Mouse (Mus musculus): Measurements from ENCODE around the gene Clcn1. TPM values are rescaled to one million over a fixed set of nuclear protein-coding genes. Genes with fewer than 3 reads are reported as not detected.
A peak's percentile ranks its signal among the peaks of the same experiment; 100 is the strongest.

Gene Clcn1
- polyA plus RNA-seq, 1 experiment from 2014 or later: 0.67 TPM

- WGBS: 68% methylated on average over 5 of the region's 5 CpGs
- Histone ChIP-seq H3K4me3 (no peak overlapping the region), H3K36me3 (no peaks in the 10 kb centered on the region), H3K4me2 (no peak overlapping the region), H3K27ac (replicated peaks) (no peak overlapping the region), H3K9me3 (no peaks in the 10 kb centered on the region), H3K27me3 (replicated peaks) (no peaks in the 10 kb centered on the region), H3K4me1 (no peaks in the 10 kb centered on the region), H3K9ac (no peak overlapping the region)
- no peak for ATAC-seq (ENCODE audit: extremely low read depth, insufficient number of reproducible peaks, low FRiP score, low TSS enrichment)
These were observed 53.5 kb downstream of the Clcn1 start for GRCm38 (mm10) chr6:42339981-42340380.

GRCm38 (mm10) chr6:42342171-42342570 is 55.7 kb downstream of the Clcn1 start:
- Histone ChIP-seq H3K9me3 (no peaks in the 10 kb centered on the region), H3K27me3 (replicated peaks) (no peaks in the 10 kb centered on the region), H3K36me3 (no peaks in the 10 kb centered on the region), H3K27ac (replicated peaks) (no peak overlapping the region), H3K4me1 (no peaks in the 10 kb centered on the region), H3K4me2 (no peak overlapping the region), H3K9ac (no peak overlapping the region), H3K4me3 (no peak overlapping the region)
- 63% methylated on average over 1 of the region's 1 CpGs for WGBS
- no peak for ATAC-seq (ENCODE audit: extremely low read depth, insufficient number of reproducible peaks, low FRiP score, low TSS enrichment)

- H3K4me2 ChIP-seq: no peak overlapping the region
- no peaks in the 10 kb centered on the region for H3K9me3 ChIP-seq
- no peak overlapping the region for H3K9ac ChIP-seq
- no peak for ATAC-seq (ENCODE audit: extremely low read depth, insufficient number of reproducible peaks, low FRiP score, low TSS enrichment)
- no peak overlapping the region for H3K4me3 ChIP-seq
- no peak overlapping the region for H3K27ac ChIP-seq (replicated peaks)
- H3K36me3 ChIP-seq: no peaks in the 10 kb centered on the region
- peaks cover 5% of the 10 kb centered on the region for H3K4me1 ChIP-seq
- 73% methylated on average over 9 of the region's 9 CpGs for WGBS
- H3K27me3 ChIP-seq (replicated peaks): no peaks in the 10 kb centered on the region
These were observed 57.1 kb downstream of the Clcn1 start for GRCm38 (mm10) chr6:42343361-42344120.

- ATAC-seq (ENCODE audit: extremely low read depth, insufficient number of reproducible peaks, low FRiP score, low TSS enrichment): no peak
- Histone ChIP-seq H3K4me3 (no peak overlapping the region), H3K4me2 (no peak overlapping the region), H3K4me1 (peaks cover 7% of the 10 kb centered on the region), H3K27me3 (replicated peaks) (no peaks in the 10 kb centered on the region), H3K9ac (no peak overlapping the region), H3K36me3 (no peaks in the 10 kb centered on the region), H3K9me3 (no peaks in the 10 kb centered on the region), H3K27ac (replicated peaks) (no peak overlapping the region)
- WGBS: 67% methylated on average over 1 of the region's 1 CpGs
These were observed 57.8 kb downstream of the Clcn1 start for GRCm38 (mm10) chr6:42344255-42344654.

GRCm38 (mm10) chr6:42348281-42349005 is 62.0 kb downstream of the Clcn1 start:
- no peaks in the 10 kb centered on the region for H3K9me3 ChIP-seq
- H3K9ac ChIP-seq: peak overlapping the region; percentile 100
- peak overlapping the region; percentile 100 for H3K27ac ChIP-seq (replicated peaks)
- H3K4me3 ChIP-seq: peak overlapping the region; percentile 94
- no peak for ATAC-seq (ENCODE audit: extremely low read depth, insufficient number of reproducible peaks, low FRiP score, low TSS enrichment)
- peaks cover 26% of the 10 kb centered on the region for H3K36me3 ChIP-seq
- WGBS: 38% methylated on average over 12 of the region's 12 CpGs
- H3K27me3 ChIP-seq (replicated peaks): no peaks in the 10 kb centered on the region
- peak overlapping the region; percentile 98 for H3K4me2 ChIP-seq
- peaks cover 35% of the 10 kb centered on the region for H3K4me1 ChIP-seq

GRCm38 (mm10) chr6:42349006-42349425 is 62.5 kb downstream of the Clcn1 start:
- under 1% methylated on average over 11 of the region's 11 CpGs for WGBS
- Histone ChIP-seq H3K36me3 (peaks cover 28% of the 10 kb centered on the region), H3K27ac (replicated peaks) (peak overlapping the region; percentile 100), H3K4me3 (peak overlapping the region; percentile 94), H3K27me3 (replicated peaks) (no peaks in the 10 kb centered on the region), H3K4me1 (peaks cover 40% of the 10 kb centered on the region), H3K4me2 (peak overlapping the region; percentile 98), H3K9ac (peak overlapping the region; percentile 100), H3K9me3 (no peaks in the 10 kb centered on the region)
- no peak for ATAC-seq (ENCODE audit: extremely low read depth, insufficient number of reproducible peaks, low FRiP score, low TSS enrichment)

- Histone ChIP-seq H3K27me3 (replicated peaks) (no peaks in the 10 kb centered on the region), H3K9me3 (no peaks in the 10 kb centered on the region), H3K9ac (peak within 1 kb of the TSS; percentile 100), H3K4me2 (peak within 1 kb of the TSS; percentile 98), H3K4me3 (peak within 1 kb of the TSS; percentile 94), H3K4me1 (peaks cover 45% of the 10 kb centered on the region), H3K36me3 (peaks cover 31% of the 10 kb centered on the region), H3K27ac (replicated peaks) (peak within 1 kb of the TSS; percentile 100)
- peak; percentile 88 for ATAC-seq (ENCODE audit: extremely low read depth, insufficient number of reproducible peaks, low FRiP score, low TSS enrichment)
- 0% methylated on average over 28 of the region's 36 CpGs for WGBS
These were observed 63.0 kb downstream of the Clcn1 start, which contains the start of gene Zyx for GRCm38 (mm10) chr6:42349426-42350020. TSS of gene Zyx (plus strand) at chr6:42349630.

GRCm38 (mm10) chr6:42350021-42350967 is 63.8 kb downstream of the Clcn1 start:
- under 1% methylated on average over 71 of the region's 72 CpGs for WGBS
- ATAC-seq (ENCODE audit: extremely low read depth, insufficient number of reproducible peaks, low FRiP score, low TSS enrichment): peak; percentile 19; the same call in 1 of the 2 replicates
- peaks cover 53% of the 10 kb centered on the region for H3K4me1 ChIP-seq

GRCm38 (mm10) chr6:42350968-42351775 is 64.7 kb downstream of the Clcn1 start:
- Histone ChIP-seq H3K4me2 (peak overlapping the region; percentile 98), H3K27ac (replicated peaks) (peak overlapping the region; percentile 100), H3K36me3 (peaks cover 47% of the 10 kb centered on the region), H3K4me3 (peak overlapping the region; percentile 94), H3K27me3 (replicated peaks) (no peaks in the 10 kb centered on the region), H3K9me3 (no peaks in the 10 kb centered on the region), H3K9ac (peak overlapping the region; percentile 100), H3K4me1 (peaks cover 62% of the 10 kb centered on the region)
- no peak for ATAC-seq (ENCODE audit: extremely low read depth, insufficient number of reproducible peaks, low FRiP score, low TSS enrichment)
- 25% methylated on average over 13 of the region's 13 CpGs for WGBS

More at GRCm38 (mm10) chr6:42350021-42350967, 63.8 kb downstream of the Clcn1 start:
- peak overlapping the region; percentile 100 for H3K27ac ChIP-seq (replicated peaks)
- H3K9me3 ChIP-seq: no peaks in the 10 kb centered on the region
- H3K4me2 ChIP-seq: peak overlapping the region; percentile 98
- peaks cover 38% of the 10 kb centered on the region for H3K36me3 ChIP-seq
- H3K9ac ChIP-seq: peak overlapping the region; percentile 100
- peak overlapping the region; percentile 94 for H3K4me3 ChIP-seq
- H3K27me3 ChIP-seq (replicated peaks): no peaks in the 10 kb centered on the region
